Mouse (Mus musculus) small intestine, adult 2 months (tissue): ENCODE results near the gene Gm14597. TPM values are rescaled to one million over a fixed set of nuclear protein-coding genes. Genes with fewer than 3 reads are reported as not detected.
"Not testable (repeated sequence)": the region's sequence is repeated elsewhere in the genome, so short reads cannot be mapped to it uniquely, and the experiment has no call there.

Experiments
- H3K27ac ChIP-seq: fragments of 200-500 bp; 2 replicates; pipeline ENCODE4 v1.5.1; 2012; ENCODE audit warnings: low read depth, low read length, control low read depth, inconsistent platforms; ENCODE audit not compliant: insufficient read depth
- H3K27me3 ChIP-seq: fragments of 200-500 bp; 2 replicates; pipeline ENCODE4 v1.6.1; 2012; ENCODE audit warnings: mild to moderate bottlenecking, moderate library complexity, low read length, inconsistent platforms; ENCODE audit not compliant: control insufficient read depth, insufficient read depth
- H3K36me3 ChIP-seq: fragments of 200-500 bp; 2 replicates; pipeline ENCODE4 v1.6.1; 2012; ENCODE audit warnings: mild to moderate bottlenecking, low read length, control low read depth, inconsistent platforms; ENCODE audit not compliant: control insufficient read depth, insufficient read depth
- H3K4me1 ChIP-seq: fragments of 200-500 bp; 2 replicates; pipeline ENCODE4 v1.6.1; 2012; ENCODE audit warnings: low read length, inconsistent platforms, mixed read lengths; ENCODE audit not compliant: control insufficient read depth, insufficient read depth, insufficient read length
- H3K4me3 ChIP-seq: fragments of 200-500 bp; 2 replicates; pipeline ENCODE4 v1.5.1; 2012; ENCODE audit warnings: low read depth, mild to moderate bottlenecking, control low read depth, inconsistent platforms, low read length, moderate library complexity
- CTCF ChIP-seq: fragments of 200-500 bp; IDR thresholded peaks from 2 replicates; pipeline ENCODE4 v1.5.1; 2012; ENCODE audit warnings: low read depth, mild to moderate bottlenecking, control low read depth, inconsistent platforms, low read length, moderate library complexity, mixed read lengths; ENCODE audit not compliant: insufficient replicate concordance, insufficient read length; ENCODE audit errors: extremely low read depth
- POLR2A ChIP-seq: fragments of 200-500 bp; IDR thresholded peaks from 2 replicates; pipeline ENCODE4 v1.6.1; 2012; ENCODE audit warnings: low read depth, mild to moderate bottlenecking, control low read depth, inconsistent platforms, low read length, moderate library complexity
- WGBS: fragments of 180-500 bp; shearing (Covaris S2); methylation state at CpG from one replicate; pipeline ENCODE4 v1.1.7; 2018; 5-methylcytosine and 5-hydroxymethylcytosine counted together
- polyA plus RNA-seq: library from polyadenylated mRNA; depleted of rRNA; stranded (reverse); fragments of >200 nt; gene quantifications from 2 replicates; pipeline ENCODE4 v1.2.3, GENCODE M21; 2012; rRNA removed

Gm14597 gene
- polyA plus RNA-seq, 1 experiment, result not detected

GRCm38 (mm10) chrX:53608122-53608813 is 511 bp downstream of the Gm14597 start:
- 30% methylated on average over 17 of the region's 18 CpGs for WGBS
- H3K36me3 ChIP-seq, result no peaks in the 10 kb centered on the region
- H3K27ac ChIP-seq, result no peak overlapping the region

GRCm38 (mm10) chrX:53607242-53608121 is 1.3 kb downstream of the Gm14597 start, which contains the start of gene Rtl8c:
Gene Rtl8c, plus strand, starts transcription at chrX:53608032.
- no peak for TF ChIP-seq CTCF
- TF ChIP-seq POLR2A, result no peak
- Histone ChIP-seq H3K4me3 (peak within 1 kb of the TSS; percentile 75), H3K27me3 (no peaks in the 10 kb centered on the region), H3K36me3 (no peaks in the 10 kb centered on the region), H3K27ac (no peak within 1 kb of the TSS), H3K4me1 (no peaks in the 10 kb centered on the region)
- WGBS, result 26% methylated on average over 20 of the region's 20 CpGs

More at GRCm38 (mm10) chrX:53608122-53608813, 511 bp downstream of the Gm14597 start:
- H3K4me3 ChIP-seq, result peak overlapping the region; percentile 75
- TF ChIP-seq POLR2A (no peak), CTCF (no peak)
- H3K27me3 ChIP-seq, result no peaks in the 10 kb centered on the region
- no peaks in the 10 kb centered on the region for H3K4me1 ChIP-seq

GRCm38 (mm10) chrX:53606176-53606575 is 2.6 kb downstream of the Gm14597 start:
- not testable (repeated sequence) for H3K4me1 ChIP-seq, H3K27ac ChIP-seq, H3K4me3 ChIP-seq, H3K36me3 ChIP-seq, H3K27me3 ChIP-seq
- 29% methylated on average over 1 of the region's 1 CpGs for WGBS

GRCm38 (mm10) chrX:53599993-53600392 is 8.8 kb downstream of the Gm14597 start:
- 31% methylated on average over 2 of the region's 2 CpGs for WGBS
- H3K27ac ChIP-seq, H3K27me3 ChIP-seq, H3K4me1 ChIP-seq, H3K4me3 ChIP-seq, H3K36me3 ChIP-seq: not testable (repeated sequence)

- not testable (repeated sequence) for H3K27ac ChIP-seq, H3K36me3 ChIP-seq, H3K27me3 ChIP-seq, H3K4me1 ChIP-seq, H3K4me3 ChIP-seq
- WGBS, result 64% methylated on average over 1 of the region's 4 CpGs
Observed at GRCm38 (mm10) chrX:53583404-53583803, 25.4 kb downstream of the Gm14597 start.

- H3K27ac ChIP-seq, H3K4me3 ChIP-seq, H3K36me3 ChIP-seq, H3K4me1 ChIP-seq, H3K27me3 ChIP-seq: not testable (repeated sequence)
- 13% methylated on average over 2 of the region's 4 CpGs for WGBS
Observed at GRCm38 (mm10) chrX:53581407-53581806, 27.4 kb downstream of the Gm14597 start.

- no peak overlapping the region for H3K27ac ChIP-seq
- no peak for TF ChIP-seq POLR2A
- no peak for TF ChIP-seq CTCF
- 40% methylated on average over 1 of the region's 1 CpGs for WGBS
- H3K4me1 ChIP-seq, result peaks cover 5% of the 10 kb centered on the region; the same call in 1 of the 2 replicates
- no peaks in the 10 kb centered on the region for H3K27me3 ChIP-seq
- H3K4me3 ChIP-seq, result no peak overlapping the region
- H3K36me3 ChIP-seq, result no peaks in the 10 kb centered on the region
Observed at GRCm38 (mm10) chrX:53579311-53579710, 29.5 kb downstream of the Gm14597 start.

Other genes with a start within 250 kb of the Gm14597 start
- 0.18 and 0.49 TPM in 2 replicates for gene Mospd1, start 238.5 kb downstream of the Gm14597 start, polyA plus RNA-seq
- not detected in 2 replicates for gene Etd, start 174.1 kb downstream of the Gm14597 start, polyA plus RNA-seq
- gene Rtl8c, start 947 bp downstream of the Gm14597 start, polyA plus RNA-seq, result 4.2 and 5.9 TPM in 2 replicates
- gene Rtl8a, start 34.7 kb upstream of the Gm14597 start, polyA plus RNA-seq, result 33.9 and 49.8 TPM in 2 replicates
- gene Rtl8b, start 61.4 kb upstream of the Gm14597 start, polyA plus RNA-seq, result 23.9 and 33.9 TPM in 2 replicates
- not detected in 2 replicates for gene 4930502E18Rik, start 115.8 kb upstream of the Gm14597 start, polyA plus RNA-seq
- not detected in 2 replicates for gene 1700013H16Rik, start 148.9 kb upstream of the Gm14597 start, polyA plus RNA-seq
- 0.08 TPM in 1 of 2 replicates, not detected in the other for gene Zfp36l3, start 167.4 kb upstream of the Gm14597 start, polyA plus RNA-seq
- 0.05 TPM in 1 of 2 replicates, not detected in the other for gene Xlr, start 188.7 kb upstream of the Gm14597 start, polyA plus RNA-seq